Mouse (Mus musculus): ENCODE results near the gene Gm20388. TPM values are rescaled to one million over a fixed set of nuclear protein-coding genes. Genes with fewer than 3 reads are reported as not detected.

Gm20388 gene
- polyA plus RNA-seq, 1 experiment from 2014 or later = not detected

DNA sequence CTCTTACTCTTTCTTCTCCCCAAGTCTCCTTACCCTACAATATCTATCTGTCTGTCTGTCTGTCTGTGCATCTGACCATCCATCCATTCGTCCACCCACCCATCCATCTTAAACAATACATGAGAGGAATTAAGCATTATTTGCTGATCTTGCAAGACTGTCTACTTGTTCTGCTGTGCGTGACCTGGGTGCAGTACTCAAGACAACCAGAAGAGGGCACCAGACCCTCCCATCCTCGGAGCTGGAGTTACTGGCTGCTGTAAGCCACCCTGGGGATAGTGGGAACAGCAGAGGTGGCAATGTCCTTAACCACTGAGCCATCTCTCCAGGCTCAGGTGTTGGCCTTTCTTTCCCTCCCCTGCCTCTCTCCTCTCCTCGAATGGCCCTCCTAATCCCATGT is 987.4 kb downstream of the Gm20388 start:
- Histone ChIP-seq H3K4me3 (ENCODE audit: low read depth, low read length) (no peak overlapping the region), H3K36me3 (ENCODE audit: control insufficient read depth, insufficient read depth) (no peaks in the 10 kb centered on the region), H3K27me3 (replicated peaks; ENCODE audit: control insufficient read depth, insufficient read depth, low read length) (peaks cover 12% of the 10 kb centered on the region; the same call in 1 of the 2 replicates), H3K27ac (ENCODE audit: low read depth, low read length) (no peak overlapping the region), H3K9me3 (ENCODE audit: control insufficient read depth) (no peaks in the 10 kb centered on the region), H3K4me1 (replicated peaks; ENCODE audit: control insufficient read depth, insufficient read depth, low read length) (no peaks in the 10 kb centered on the region), H3K9ac (ENCODE audit: low read depth, low read length) (no peak overlapping the region), H3K4me2 (replicated peaks; ENCODE audit: low read depth) (no peak overlapping the region)
- no peak for ATAC-seq
- peak; percentile 88 for TF ChIP-seq CTCF (IDR thresholded peaks at IDR 0.05; ENCODE audit: low read depth)
- 52% methylated on average over 4 of the region's 4 CpGs for WGBS

DNA sequence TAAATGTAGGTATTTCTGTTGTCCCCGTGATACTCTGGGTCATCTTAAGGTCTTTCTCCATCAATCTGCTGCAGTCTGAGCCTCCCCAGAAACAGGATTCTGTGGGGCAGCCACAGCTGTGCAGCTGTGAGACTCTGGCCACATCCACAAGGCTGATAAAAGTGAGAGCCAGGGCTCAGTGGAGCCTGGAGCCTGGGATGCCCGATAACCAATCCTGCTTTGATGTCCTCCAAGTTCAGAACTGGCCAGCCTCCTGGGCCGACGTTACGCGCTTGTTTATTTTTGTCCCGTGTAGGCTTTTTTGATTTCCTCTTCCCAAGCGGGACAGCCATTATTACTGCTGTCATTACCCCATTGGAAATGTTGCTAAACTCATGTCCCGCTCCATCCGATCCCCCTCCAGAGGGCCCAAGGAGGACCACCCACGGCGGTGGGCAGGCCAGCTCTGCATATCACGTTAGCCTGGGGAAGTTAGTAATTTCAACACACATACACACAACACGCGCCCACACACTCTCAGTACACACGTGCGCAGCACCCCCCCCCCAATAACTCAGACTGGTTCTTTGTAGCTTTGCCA is 988.3 kb downstream of the Gm20388 start:
- WGBS = 50% methylated on average over 17 of the region's 17 CpGs
- Histone ChIP-seq H3K9me3 (ENCODE audit: control insufficient read depth) (no peaks in the 10 kb centered on the region), H3K27ac (ENCODE audit: low read depth, low read length) (no peak overlapping the region), H3K36me3 (ENCODE audit: control insufficient read depth, insufficient read depth) (no peaks in the 10 kb centered on the region), H3K4me1 (replicated peaks; ENCODE audit: control insufficient read depth, insufficient read depth, low read length) (no peaks in the 10 kb centered on the region), H3K27me3 (replicated peaks; ENCODE audit: control insufficient read depth, insufficient read depth, low read length) (peaks cover 12% of the 10 kb centered on the region; the same call in 1 of the 2 replicates), H3K4me3 (ENCODE audit: low read depth, low read length) (no peak overlapping the region), H3K4me2 (replicated peaks; ENCODE audit: low read depth) (no peak overlapping the region), H3K9ac (ENCODE audit: low read depth, low read length) (no peak overlapping the region)
- ATAC-seq = no peak
- TF ChIP-seq CTCF (IDR thresholded peaks at IDR 0.05; ENCODE audit: low read depth) = no peak

GRCm38 (mm10) chr8:120902346-120902745 is 991.7 kb downstream of the Gm20388 start:
- Histone ChIP-seq H3K36me3 (ENCODE audit: control insufficient read depth, insufficient read depth) (no peaks in the 10 kb centered on the region), H3K4me3 (ENCODE audit: low read depth, low read length) (no peak overlapping the region), H3K4me2 (replicated peaks; ENCODE audit: low read depth) (0 out of 2 replicates have a peak overlapping the region, but pooled peaks have one; percentile 1), H3K27ac (ENCODE audit: low read depth, low read length) (no peak overlapping the region; the same call in 1 of the 2 replicates), H3K4me1 (replicated peaks; ENCODE audit: control insufficient read depth, insufficient read depth, low read length) (no peaks in the 10 kb centered on the region), H3K9me3 (ENCODE audit: control insufficient read depth) (no peaks in the 10 kb centered on the region), H3K27me3 (replicated peaks; ENCODE audit: control insufficient read depth, insufficient read depth, low read length) (no peaks in the 10 kb centered on the region), H3K9ac (ENCODE audit: low read depth, low read length) (no peak overlapping the region)
- no peak for ATAC-seq
- no peak for TF ChIP-seq CTCF (IDR thresholded peaks at IDR 0.05; ENCODE audit: low read depth)
- WGBS = 25% methylated on average over 11 of the region's 11 CpGs

DNA sequence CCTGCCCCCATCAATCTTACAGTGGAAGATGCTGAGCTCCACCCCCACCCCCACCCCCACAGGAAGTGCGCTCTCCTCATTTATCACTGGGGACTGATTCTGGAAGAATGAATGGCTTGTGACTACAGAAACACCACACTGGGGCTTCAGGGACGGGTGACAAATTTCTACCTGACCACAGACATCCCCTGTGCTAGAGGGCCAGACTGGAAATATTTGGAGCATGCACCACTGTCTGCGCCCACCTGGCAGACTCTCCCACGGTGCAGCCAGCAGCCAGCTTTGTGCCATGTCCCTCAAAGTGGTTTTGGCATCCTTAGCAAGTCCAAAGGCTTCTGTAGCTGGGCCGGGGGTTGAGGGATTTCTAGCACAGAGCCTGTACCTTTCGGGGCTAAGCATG is 997.0 kb downstream of the Gm20388 start:
- H3K36me3 ChIP-seq (ENCODE audit: control insufficient read depth, insufficient read depth) = no peaks in the 10 kb centered on the region
- no peak overlapping the region for H3K27ac ChIP-seq (ENCODE audit: low read depth, low read length)
- no peak for ATAC-seq
- no peaks in the 10 kb centered on the region for H3K27me3 ChIP-seq (replicated peaks; ENCODE audit: control insufficient read depth, insufficient read depth, low read length)
- no peaks in the 10 kb centered on the region for H3K4me1 ChIP-seq (replicated peaks; ENCODE audit: control insufficient read depth, insufficient read depth, low read length)
- no peaks in the 10 kb centered on the region for H3K9me3 ChIP-seq (ENCODE audit: control insufficient read depth)
- WGBS = 52% methylated on average over 6 of the region's 6 CpGs
- no peak for TF ChIP-seq CTCF (IDR thresholded peaks at IDR 0.05; ENCODE audit: low read depth)
- no peak overlapping the region for H3K4me3 ChIP-seq (ENCODE audit: low read depth, low read length)
- H3K9ac ChIP-seq (ENCODE audit: low read depth, low read length) = no peak overlapping the region
- no peak overlapping the region for H3K4me2 ChIP-seq (replicated peaks; ENCODE audit: low read depth)

GRCm38 (mm10) chr8:120910936-120911335 is 1000.3 kb downstream of the Gm20388 start:
- no peak for TF ChIP-seq CTCF (IDR thresholded peaks at IDR 0.05; ENCODE audit: low read depth)
- 73% methylated on average over 2 of the region's 2 CpGs for WGBS
- Histone ChIP-seq H3K27me3 (replicated peaks; ENCODE audit: control insufficient read depth, insufficient read depth, low read length) (no peaks in the 10 kb centered on the region), H3K4me3 (ENCODE audit: low read depth, low read length) (no peak overlapping the region), H3K27ac (ENCODE audit: low read depth, low read length) (no peak overlapping the region), H3K4me2 (replicated peaks; ENCODE audit: low read depth) (no peak overlapping the region), H3K36me3 (ENCODE audit: control insufficient read depth, insufficient read depth) (no peaks in the 10 kb centered on the region), H3K9me3 (ENCODE audit: control insufficient read depth) (no peaks in the 10 kb centered on the region), H3K4me1 (replicated peaks; ENCODE audit: control insufficient read depth, insufficient read depth, low read length) (no peaks in the 10 kb centered on the region), H3K9ac (ENCODE audit: low read depth, low read length) (no peak overlapping the region)
- no peak for ATAC-seq

GRCm38 (mm10) chr8:120912463-120912862 is 1001.8 kb downstream of the Gm20388 start:
- Histone ChIP-seq H3K4me3 (ENCODE audit: low read depth, low read length) (no peak overlapping the region), H3K36me3 (ENCODE audit: control insufficient read depth, insufficient read depth) (no peaks in the 10 kb centered on the region), H3K9ac (ENCODE audit: low read depth, low read length) (no peak overlapping the region), H3K27ac (ENCODE audit: low read depth, low read length) (no peak overlapping the region), H3K4me2 (replicated peaks; ENCODE audit: low read depth) (no peak overlapping the region), H3K27me3 (replicated peaks; ENCODE audit: control insufficient read depth, insufficient read depth, low read length) (no peaks in the 10 kb centered on the region), H3K4me1 (replicated peaks; ENCODE audit: control insufficient read depth, insufficient read depth, low read length) (no peaks in the 10 kb centered on the region), H3K9me3 (ENCODE audit: control insufficient read depth) (no peaks in the 10 kb centered on the region)
- WGBS = 43% methylated on average over 6 of the region's 6 CpGs
- no peak for ATAC-seq
- TF ChIP-seq CTCF (IDR thresholded peaks at IDR 0.05; ENCODE audit: low read depth) = no peak
